21 mouse cellular contexts compared by ENCODE assay signal in the genomic region with DNA sequence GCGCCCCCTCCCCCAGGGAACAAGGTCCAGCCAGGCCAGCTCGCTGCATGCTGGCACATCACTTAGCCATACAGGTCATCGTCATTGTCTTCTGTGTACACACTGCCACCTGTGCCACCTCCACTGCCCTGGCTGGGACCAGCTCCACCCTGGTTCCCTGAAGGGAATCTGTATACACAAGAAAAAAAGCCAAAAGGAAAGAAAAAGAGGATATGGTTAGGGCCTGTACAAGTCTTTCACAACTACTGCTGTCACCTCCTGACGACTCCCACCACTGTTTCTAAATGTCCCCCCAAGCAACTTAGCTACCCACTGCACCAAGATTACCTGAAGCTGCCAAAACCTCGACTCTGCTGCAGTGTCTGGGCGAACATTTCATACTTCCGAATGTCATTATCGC. TPM values are rescaled to one million over a fixed set of nuclear protein-coding genes. Genes with fewer than 3 reads are reported as not detected.
"Had no signal": no experiment of that assay in that cellular context is flagged by ENCODE, and none has a peak within 500 bp of the region (broad histone marks: within the 10 kb centered on the region; RNA-seq: fewer than 3 reads in every experiment).

No protein-coding gene starts in this region.

RNA-seq across cellular contexts. Expression of a gene that starts 11.1 kb away (rescaled TPM):
- total RNA-seq: forebrain, postnatal 0 days; gastrocnemius, adult 18-20 months; gastrocnemius, adult 8-10 months; gastrocnemius, postnatal 14 days; gastrocnemius, postnatal 36 days; heart, adult 2 months; heart, postnatal 10 days; heart, postnatal 25 days; heart, postnatal 4 days; layer of hippocampus, adult 18-20 months; layer of hippocampus, adult 8-10 months; layer of hippocampus, postnatal 14 days; layer of hippocampus, postnatal 36 days; left cerebral cortex, adult 18-20 months; left cerebral cortex, adult 8-10 months; left cerebral cortex, postnatal 10 days; left cerebral cortex, postnatal 25 days; left cerebral cortex, postnatal 4 days; liver, adult 2 months had no signal
- polyA plus RNA-seq: gonadal fat pad, adult 2 months; heart, adult 2 months; intestine, embryonic 16.5 days; liver, adult 2 months had no signal
